Mouse (Mus musculus): ENCODE data around the gene Pkig. TPM values are rescaled to one million over a fixed set of nuclear protein-coding genes. Genes with fewer than 3 reads are reported as not detected.

The Pkig gene
- total RNA-seq, 2 experiments from 2014 or later = 86.8 to 92.5 TPM

GRCm38 (mm10) chr2:163761402-163761801 is 103.2 kb downstream of the Pkig start:
- no peak for DNase-seq

GRCm38 (mm10) chr2:163766261-163766660 is 108.1 kb downstream of the Pkig start:
- no peak for DNase-seq

DNA sequence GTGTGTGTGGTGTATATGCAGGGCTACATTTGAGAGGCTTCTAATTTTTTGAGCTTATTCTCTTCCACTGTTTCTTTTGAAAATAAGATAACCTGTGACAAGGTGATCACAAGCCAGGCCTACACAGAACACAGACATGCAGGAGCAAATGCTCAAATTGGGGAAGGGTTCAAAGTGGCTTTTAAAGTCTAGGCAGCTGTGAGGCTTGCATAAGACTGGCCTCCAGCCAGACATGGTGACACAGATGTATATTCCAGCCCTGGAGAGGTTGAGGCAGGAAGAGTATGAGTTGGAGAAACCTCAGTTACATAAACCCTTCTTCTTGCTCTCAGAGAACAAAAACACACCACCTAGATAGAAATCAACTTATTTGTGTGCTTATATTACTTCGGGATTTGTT is 108.7 kb downstream of the Pkig start:
- DNase-seq = no peak

DNA sequence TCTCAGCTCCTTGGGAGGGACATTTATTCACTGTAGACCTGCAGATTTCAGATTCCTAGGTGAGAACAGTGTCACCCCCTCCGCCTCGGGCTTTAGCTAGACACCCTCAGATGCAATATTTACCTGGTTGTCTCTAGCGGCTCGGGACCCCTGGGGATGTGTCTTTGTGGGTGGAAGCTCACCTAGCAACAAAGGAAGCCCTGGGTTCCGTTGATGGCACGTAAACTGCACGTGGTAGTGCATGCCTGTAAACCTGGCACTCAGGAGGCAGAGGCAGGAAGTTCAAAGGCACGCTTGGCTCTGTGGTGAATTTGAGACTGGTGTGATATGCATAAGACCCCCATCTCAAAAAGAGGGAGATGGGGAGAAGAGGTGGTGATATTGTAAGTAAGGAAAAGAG is 112.5 kb downstream of the Pkig start:
- DNase-seq = no peak

Other genes with a start within 250 kb of the Pkig start
- gene Oser1, start 233.7 kb upstream of the Pkig start, total RNA-seq (2021) = 10 to 100 TPM; 19.0 to 19.5 TPM
- 10 to 100 TPM; 62.0 to 72.9 TPM for gene Gdap1l1, start 219.9 kb upstream of the Pkig start, total RNA-seq (2021)
- gene Fitm2, start 185.8 kb upstream of the Pkig start, total RNA-seq (2021) = 10 to 100 TPM; 19.2 to 20.9 TPM
- gene R3hdml, start 166.1 kb upstream of the Pkig start, total RNA-seq (2021) = not detected
- not detected for gene Hnf4a, start 151.6 kb upstream of the Pkig start, total RNA-seq (2021)
- 10 to 100 TPM; 53.0 to 54.7 TPM for gene Ttpal, start 56.1 kb upstream of the Pkig start, total RNA-seq (2021)
- gene Serinc3, start 13.3 kb upstream of the Pkig start, total RNA-seq (2021) = 100 to 1,000 TPM; 177 to 202 TPM
- 1 to 10 TPM; 1.1 to 1.2 TPM for gene Ada, start 91.9 kb downstream of the Pkig start, total RNA-seq (2021)
- under 1 TPM in 1 of 2 experiments, not detected in 1; 0.35 TPM for gene Ccn5, start 162.5 kb downstream of the Pkig start, total RNA-seq (2021)
- not detected for gene Kcnk15, start 195.3 kb downstream of the Pkig start, total RNA-seq (2021)